Mouse (Mus musculus): ENCODE results near the gene Ppt2. TPM values are rescaled to one million over a fixed set of nuclear protein-coding genes. Genes with fewer than 3 reads are reported as not detected.

Ppt2 gene
- total and polyA plus RNA-seq, 2 experiments from 2014 or later = 20.2 to 27.2 TPM

DNA sequence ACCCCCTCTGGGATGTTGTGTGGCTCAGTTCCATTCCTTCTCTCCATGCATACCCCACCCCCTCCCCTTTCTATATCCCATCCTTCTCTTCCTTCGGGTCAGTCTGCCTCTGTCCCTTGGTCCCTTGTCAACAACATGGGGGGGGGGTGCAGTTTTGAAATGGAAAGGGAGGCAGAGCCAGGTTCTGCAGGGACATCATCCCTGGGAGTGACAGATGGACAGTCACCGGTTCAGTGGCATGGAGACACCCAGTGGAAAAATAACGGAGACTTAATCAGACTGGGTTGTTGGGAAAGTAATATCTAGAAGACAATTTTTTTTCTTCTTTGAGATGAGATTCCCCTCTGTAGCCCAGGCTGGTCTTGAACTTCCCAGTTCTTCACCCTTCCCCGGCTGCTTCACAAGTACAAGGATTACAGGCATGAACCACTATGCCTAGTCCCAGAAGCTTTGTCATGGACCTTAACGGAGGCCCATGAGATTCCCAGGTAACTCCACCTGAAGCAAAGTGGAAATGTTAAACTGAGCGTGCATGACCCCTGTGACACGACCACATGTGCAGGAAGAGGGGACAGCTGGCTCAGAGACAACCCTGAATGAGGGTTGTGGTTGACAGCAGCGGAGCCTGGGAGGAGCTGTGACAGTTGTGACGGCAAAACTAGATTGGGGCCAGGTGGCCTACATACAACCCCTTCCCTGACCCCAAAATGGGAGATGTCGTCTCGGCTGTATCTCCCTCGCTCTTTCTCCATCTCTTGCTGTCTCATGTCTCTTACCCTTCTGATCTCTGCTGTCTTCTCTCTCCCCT is 1.7 kb upstream of the Ppt2 start:
- Histone ChIP-seq H3K4me1 (ENCODE audit: insufficient read depth) (peaks cover 28% of the 10 kb centered on the region), H3K36me3 (ENCODE audit: insufficient read depth) (no peaks in the 10 kb centered on the region), H3K27ac (ENCODE audit: low read depth, low read length) (no peak overlapping the region), H3K9ac (peak overlapping the region; percentile 51), H3K4me3 (ENCODE audit: low read depth, low read length) (peak overlapping the region; percentile 45), H3K27me3 (ENCODE audit: insufficient read depth, low read length) (no peaks in the 10 kb centered on the region), H3K4me2 (ENCODE audit: low read depth) (peak overlapping the region; percentile 92), H3K9me3 (ENCODE audit: low read length) (no peaks in the 10 kb centered on the region)
- DNase-seq = no peak
- no peak for TF ChIP-seq CTCF (IDR thresholded peaks at IDR 0.05; ENCODE audit: low read depth)
- WGBS = 20% methylated on average over 12 of the region's 12 CpGs
- ATAC-seq = no peak

DNA sequence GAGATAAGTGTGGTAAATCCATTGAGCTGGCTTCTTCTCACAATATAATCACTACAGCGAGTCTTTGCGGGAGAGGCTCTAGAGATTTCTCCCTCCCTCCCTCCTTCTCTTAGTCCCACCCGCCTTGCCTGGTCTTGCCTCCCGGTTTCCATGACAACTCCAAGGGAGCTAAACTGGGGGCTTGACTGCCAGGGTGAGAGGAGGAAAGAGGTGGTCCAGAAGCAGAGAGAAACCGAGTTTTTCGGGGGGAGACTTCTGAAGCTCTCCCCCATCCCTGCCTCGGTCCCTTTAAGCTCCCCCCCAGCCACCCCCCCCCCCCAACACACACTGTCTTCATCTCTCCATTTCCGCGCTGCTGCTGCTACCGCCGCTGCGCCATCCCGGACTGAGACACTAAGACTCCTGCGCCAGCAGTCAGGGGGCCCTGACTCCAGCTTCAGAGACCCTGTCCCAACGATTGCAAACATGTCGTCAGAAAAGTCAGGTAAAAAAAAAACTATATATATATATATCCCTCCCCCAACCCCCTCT is 976 bp upstream of the Ppt2 start, which contains the start of gene Prrt1:
Prrt1 (plus strand) TSS at position 313 of the 531 bp plus-strand sequence.
- WGBS = 3% methylated on average over 16 of the region's 16 CpGs
- no peaks in the 10 kb centered on the region for H3K27me3 ChIP-seq (ENCODE audit: insufficient read depth, low read length)
- H3K9ac ChIP-seq = peak within 1 kb of the TSS; percentile 54
- DNase-seq (peak; percentile 82), ATAC-seq (peak; percentile 44; the same call in 1 of the 2 replicates)
- H3K27ac ChIP-seq (ENCODE audit: low read depth, low read length) = peak within 1 kb of the TSS; percentile 92
- H3K4me1 ChIP-seq (ENCODE audit: insufficient read depth) = peaks cover 28% of the 10 kb centered on the region
- H3K4me3 ChIP-seq (ENCODE audit: low read depth, low read length) = peak within 1 kb of the TSS; percentile 55
- H3K9me3 ChIP-seq (ENCODE audit: low read length) = no peaks in the 10 kb centered on the region
- H3K4me2 ChIP-seq (ENCODE audit: low read depth) = peak within 1 kb of the TSS; percentile 92
- H3K36me3 ChIP-seq (ENCODE audit: insufficient read depth) = no peaks in the 10 kb centered on the region
- no peak for TF ChIP-seq CTCF (IDR thresholded peaks at IDR 0.05; ENCODE audit: low read depth)

DNA sequence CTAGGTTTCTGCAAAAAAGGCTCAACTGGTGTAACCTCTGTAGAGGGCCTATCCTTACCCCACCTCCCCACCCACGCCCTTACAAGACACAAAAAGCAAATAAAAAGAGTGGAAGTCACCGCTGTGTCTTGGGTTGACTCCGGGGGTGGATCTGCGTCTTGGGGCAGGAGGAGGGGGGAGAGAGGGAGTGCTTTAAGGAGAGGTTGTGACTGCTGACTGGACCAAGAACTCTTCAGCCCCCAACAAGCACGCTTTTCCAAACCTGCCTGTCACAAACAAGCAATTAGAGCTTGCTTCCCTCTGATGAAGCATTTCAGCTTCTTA is 296 bp upstream of the Ppt2 start:
- no peak for TF ChIP-seq CTCF (IDR thresholded peaks at IDR 0.05; ENCODE audit: low read depth)
- WGBS = 17% methylated on average over 5 of the region's 5 CpGs
- peak overlapping the region; percentile 55 for H3K4me3 ChIP-seq (ENCODE audit: low read depth, low read length)
- H3K4me1 ChIP-seq (ENCODE audit: insufficient read depth) = peaks cover 28% of the 10 kb centered on the region
- H3K27ac ChIP-seq (ENCODE audit: low read depth, low read length) = peak overlapping the region; percentile 92
- no peaks in the 10 kb centered on the region for H3K9me3 ChIP-seq (ENCODE audit: low read length)
- no peaks in the 10 kb centered on the region for H3K27me3 ChIP-seq (ENCODE audit: insufficient read depth, low read length)
- no peak overlapping the region for H3K9ac ChIP-seq
- peak overlapping the region; percentile 92 for H3K4me2 ChIP-seq (ENCODE audit: low read depth)
- DNase-seq (no peak), ATAC-seq (no peak)
- peaks cover under 1% of the 10 kb centered on the region; the same call in 1 of the 2 replicates for H3K36me3 ChIP-seq (ENCODE audit: insufficient read depth)

DNA sequence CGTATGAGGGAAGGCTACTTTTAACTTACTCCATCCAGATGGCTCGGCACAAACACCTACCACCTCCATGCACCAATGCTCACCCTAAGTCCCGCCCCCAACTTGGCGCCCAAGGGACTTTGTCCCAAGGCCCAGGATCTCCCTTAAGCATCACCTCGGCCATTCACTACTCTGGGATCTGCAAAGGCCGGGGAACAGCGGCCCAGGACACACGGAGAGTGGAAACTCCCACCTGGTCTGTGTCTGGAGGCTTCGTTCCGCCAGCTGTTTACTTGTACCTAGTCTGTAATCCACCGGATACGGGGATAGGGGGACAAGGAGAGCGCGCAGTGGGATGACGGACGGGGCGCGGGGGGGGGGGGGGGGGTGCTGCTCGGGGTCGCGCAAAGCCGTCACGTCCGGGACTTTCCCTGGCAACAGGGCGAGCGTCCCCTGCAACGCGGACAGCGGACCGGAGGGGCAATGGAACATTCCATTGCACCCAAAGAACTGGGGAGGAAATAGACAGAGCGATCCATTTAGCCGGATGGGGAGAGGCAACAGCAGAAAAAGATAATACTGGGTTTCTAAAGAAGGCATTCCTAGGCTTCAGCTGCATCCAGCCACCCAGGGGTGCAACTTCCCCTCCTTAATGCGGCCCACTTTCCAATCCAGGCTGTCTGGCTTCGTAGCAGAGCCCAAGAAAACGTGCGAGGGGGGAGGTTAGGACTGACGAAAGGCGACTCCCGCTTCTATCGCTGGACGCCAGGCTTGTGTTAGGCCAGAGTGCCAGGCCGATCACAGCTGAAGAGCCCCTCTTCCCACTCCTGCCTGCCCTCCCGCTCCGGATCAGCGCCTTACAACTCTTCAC is 992 bp downstream of the Ppt2 start:
- 1% methylated on average over 37 of the region's 45 CpGs for WGBS
- Histone ChIP-seq H3K9me3 (ENCODE audit: low read length) (no peaks in the 10 kb centered on the region), H3K4me3 (ENCODE audit: low read depth, low read length) (peak overlapping the region; percentile 55), H3K36me3 (ENCODE audit: insufficient read depth) (peaks cover 14% of the 10 kb centered on the region), H3K27me3 (ENCODE audit: insufficient read depth, low read length) (no peaks in the 10 kb centered on the region), H3K27ac (ENCODE audit: low read depth, low read length) (peak overlapping the region; percentile 92), H3K9ac (peak overlapping the region; percentile 54), H3K4me2 (ENCODE audit: low read depth) (peak overlapping the region; percentile 92), H3K4me1 (ENCODE audit: insufficient read depth) (peaks cover 28% of the 10 kb centered on the region)
- TF ChIP-seq CTCF (IDR thresholded peaks at IDR 0.05; ENCODE audit: low read depth) = no peak
- peak; percentile 80 for ATAC-seq
- peak; percentile 92 for DNase-seq

DNA sequence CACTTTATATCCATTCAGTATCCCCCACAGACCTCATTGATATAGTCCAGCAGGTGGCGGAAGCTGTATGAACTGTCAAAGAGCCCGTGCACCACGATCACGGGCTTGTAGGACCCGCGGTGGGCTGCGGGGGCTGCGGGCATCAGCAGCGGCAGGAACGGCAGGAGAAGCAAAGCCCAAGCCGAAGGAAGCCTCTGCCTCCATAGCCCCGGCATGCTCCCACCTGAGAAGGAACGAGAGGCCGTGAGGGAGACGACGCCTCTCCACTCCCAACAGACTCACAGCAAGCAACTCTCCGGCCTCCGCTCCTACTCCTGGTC is 1.6 kb downstream of the Ppt2 start:
- Histone ChIP-seq H3K4me3 (ENCODE audit: low read depth, low read length) (peak overlapping the region; percentile 55), H3K9ac (peak overlapping the region; percentile 54), H3K4me1 (ENCODE audit: insufficient read depth) (peaks cover 26% of the 10 kb centered on the region), H3K36me3 (ENCODE audit: insufficient read depth) (peaks cover 17% of the 10 kb centered on the region), H3K27me3 (ENCODE audit: insufficient read depth, low read length) (no peaks in the 10 kb centered on the region), H3K27ac (ENCODE audit: low read depth, low read length) (peak overlapping the region; percentile 92), H3K9me3 (ENCODE audit: low read length) (no peaks in the 10 kb centered on the region), H3K4me2 (ENCODE audit: low read depth) (peak overlapping the region; percentile 92)
- DNase-seq (peak; percentile 66), ATAC-seq (peak; percentile 42)
- 2% methylated on average over 18 of the region's 18 CpGs for WGBS
- TF ChIP-seq CTCF (IDR thresholded peaks at IDR 0.05; ENCODE audit: low read depth) = peak; percentile 70

DNA sequence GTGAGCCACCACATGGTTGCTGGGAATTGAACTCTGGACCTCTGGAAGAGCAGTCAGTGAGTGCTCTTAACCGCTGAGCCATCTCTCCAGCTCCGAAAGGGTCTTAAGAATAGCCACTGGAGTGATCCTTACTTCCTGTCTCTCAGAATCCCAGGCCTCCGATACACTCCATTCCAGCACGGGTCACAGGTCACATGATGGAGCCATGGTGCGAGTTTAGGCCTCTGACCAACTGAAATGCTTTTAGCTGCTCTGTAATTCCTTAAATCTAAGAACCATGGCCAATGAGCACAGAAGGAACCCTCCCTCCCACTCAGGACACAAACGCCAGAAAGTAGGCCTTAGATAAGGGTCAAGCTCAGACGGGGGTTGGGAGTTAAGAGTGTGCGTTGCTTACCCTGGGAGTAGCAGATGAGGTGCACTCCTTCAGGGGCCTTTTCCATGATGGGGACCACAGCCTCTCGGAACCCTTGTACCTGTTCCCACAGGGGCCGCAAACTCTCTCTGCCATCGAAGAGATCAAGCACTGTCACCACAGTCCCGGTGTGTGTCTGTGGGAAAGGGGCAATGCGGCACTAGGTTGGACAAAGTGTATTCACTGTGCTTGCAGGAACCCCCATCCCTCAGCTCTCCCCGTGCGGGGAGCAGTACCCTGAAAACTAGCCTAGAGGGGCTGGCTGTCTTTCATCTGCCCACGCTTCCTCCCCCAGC is 2.1 kb downstream of the Ppt2 start:
- H3K36me3 ChIP-seq (ENCODE audit: insufficient read depth) = peaks cover 17% of the 10 kb centered on the region
- peaks cover 21% of the 10 kb centered on the region for H3K4me1 ChIP-seq (ENCODE audit: insufficient read depth)
- TF ChIP-seq CTCF (IDR thresholded peaks at IDR 0.05; ENCODE audit: low read depth) = no peak
- no peaks in the 10 kb centered on the region for H3K27me3 ChIP-seq (ENCODE audit: insufficient read depth, low read length)
- no peaks in the 10 kb centered on the region for H3K9me3 ChIP-seq (ENCODE audit: low read length)
- peak overlapping the region; percentile 55 for H3K4me3 ChIP-seq (ENCODE audit: low read depth, low read length)
- peak overlapping the region; percentile 92 for H3K4me2 ChIP-seq (ENCODE audit: low read depth)
- ATAC-seq (no peak), DNase-seq (no peak)
- no peak overlapping the region for H3K27ac ChIP-seq (ENCODE audit: low read depth, low read length)
- WGBS = 53% methylated on average over 16 of the region's 16 CpGs
- peak overlapping the region; percentile 54 for H3K9ac ChIP-seq
